Mouse (Mus musculus) monocyte, adult 5-6 weeks (primary cell): ENCODE results near the gene P4htm. TPM values are rescaled to one million over a fixed set of nuclear protein-coding genes. Genes with fewer than 3 reads are reported as not detected.

Experiments used
- ATAC-seq: fragments of 153-309, 156-312 bp; replicated peaks from 2 replicates; pipeline ENCODE4 v1.8.0; 2017; ENCODE audit warnings: mild to moderate bottlenecking; ENCODE audit not compliant: low TSS enrichment, insufficient number of reproducible peaks, severe bottlenecking, poor library complexity, low FRiP score
- total RNA-seq: library from RNA; stranded (forward); fragments of 200-1000, 200-491, 200-594 nt; gene quantifications from 3 replicates; pipeline ENCODE4 v1.2.3, GENCODE M21; 2017

Gene P4htm
- total RNA-seq, 1 experiment from 2014 or later, result 2.6 TPM

DNA sequence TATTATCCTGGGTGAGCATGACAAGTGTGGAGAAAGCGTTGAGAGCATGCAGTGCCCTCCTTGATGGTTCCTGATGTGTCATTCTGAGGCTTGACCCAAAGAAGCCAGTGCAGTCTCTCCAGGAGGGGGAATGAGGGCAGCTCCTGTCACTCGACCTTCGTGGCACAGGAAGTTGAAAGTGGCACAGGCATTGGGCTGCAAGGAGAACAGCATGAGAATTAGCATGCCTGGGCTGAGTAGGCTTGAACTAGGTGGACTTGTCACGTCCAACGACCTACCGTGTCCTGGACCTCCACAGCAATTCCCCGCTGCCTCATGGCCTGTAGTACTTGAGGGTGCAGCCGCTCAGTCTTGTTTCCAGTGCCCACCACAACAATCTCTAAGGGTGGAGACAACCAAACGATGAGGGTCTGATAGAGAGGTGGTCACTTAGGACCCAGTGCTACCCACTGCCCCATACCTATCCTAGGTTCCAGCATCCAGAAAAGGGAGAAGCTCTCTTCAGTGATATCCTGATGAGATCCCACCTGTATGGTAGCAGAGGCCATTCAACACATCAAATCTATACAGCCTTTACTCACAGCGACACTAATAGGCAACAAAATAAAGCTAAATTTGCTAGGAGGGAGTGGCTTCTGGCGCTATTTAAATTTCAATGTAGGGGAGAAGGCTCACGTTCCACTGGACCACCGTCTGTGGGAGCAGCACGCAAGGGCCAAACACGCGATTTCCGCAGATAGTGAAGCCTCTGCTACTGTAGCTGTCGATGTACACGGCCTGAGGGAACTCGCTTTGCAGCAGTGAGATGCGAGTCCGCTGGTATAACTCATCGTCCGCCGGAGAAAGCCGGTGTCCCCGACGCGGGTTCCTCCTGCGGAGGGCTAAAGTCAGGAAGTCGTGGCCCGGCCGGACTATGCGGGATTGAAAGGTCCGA lies 31.3 kb downstream of the P4htm start:
- ATAC-seq, result no peak

DNA sequence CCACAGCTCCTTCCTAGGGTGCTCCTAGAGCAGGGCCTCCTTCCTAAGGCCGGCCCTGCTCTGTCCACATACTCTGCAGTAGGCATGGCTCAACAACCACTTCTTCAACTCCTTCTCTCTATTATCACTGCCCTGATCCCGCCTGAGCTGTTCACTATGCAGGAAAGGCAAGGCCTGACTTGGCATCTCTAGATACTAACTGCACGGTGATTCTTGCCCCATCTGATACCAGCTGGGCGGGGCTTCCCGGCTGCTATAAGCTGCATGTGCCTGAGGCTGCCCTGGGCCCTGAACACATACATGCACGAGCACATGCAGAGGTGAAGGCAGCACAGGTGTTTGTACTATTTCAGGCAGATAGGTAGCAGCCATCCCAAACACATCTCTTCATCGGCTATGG lies 33.3 kb downstream of the P4htm start:
- no peak for ATAC-seq

DNA sequence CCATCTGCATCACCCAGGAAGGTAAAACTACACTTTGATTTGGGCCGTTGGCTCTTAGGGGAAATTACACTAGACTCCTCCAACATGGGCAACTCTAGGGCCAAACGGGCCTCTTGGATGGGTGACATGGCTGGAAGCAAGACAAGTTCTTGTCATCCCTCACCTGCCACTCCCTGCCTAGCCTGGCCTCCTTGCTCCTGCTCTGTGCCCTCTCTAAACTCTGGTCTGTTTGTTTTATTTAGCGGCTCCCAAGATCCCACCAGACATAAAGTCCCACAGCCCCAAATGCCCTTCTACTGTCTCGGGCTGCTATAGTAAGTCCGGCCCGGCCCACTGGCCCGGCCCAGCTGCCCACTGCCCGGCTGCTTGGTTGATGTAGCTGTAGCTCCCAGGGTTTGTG lies 33.8 kb downstream of the P4htm start:
- no peak for ATAC-seq

DNA sequence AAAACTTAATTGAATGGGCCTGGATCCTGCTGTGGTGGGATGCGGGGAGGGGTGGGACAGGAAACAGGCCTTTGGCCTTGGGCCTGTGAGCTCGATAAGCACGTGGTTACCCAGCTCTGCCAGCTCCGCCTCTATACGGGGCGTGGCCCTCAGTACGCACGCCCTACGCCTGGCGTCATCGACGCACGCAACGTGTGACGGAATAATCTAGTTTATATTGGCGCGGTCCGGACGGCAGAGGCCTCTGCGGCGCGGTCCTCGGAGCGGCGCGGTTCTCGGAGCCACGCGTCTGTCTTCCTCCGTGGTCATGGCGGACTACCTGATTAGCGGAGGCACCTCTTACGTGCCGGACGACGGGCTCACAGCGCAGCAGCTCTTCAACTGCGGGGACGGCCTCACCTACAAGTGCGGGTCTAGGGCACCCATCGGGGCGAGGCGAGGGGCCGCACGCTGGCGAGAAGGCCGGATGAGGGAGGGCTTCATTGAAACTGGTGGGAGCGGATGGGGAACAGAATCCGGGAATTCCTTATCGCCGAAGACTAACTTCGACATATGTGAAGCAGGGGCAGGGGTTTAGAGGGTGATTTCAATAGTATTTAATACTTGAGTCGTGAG lies 37.1 kb downstream of the P4htm start, which contains the start of gene Impdh2:
Gene Impdh2 (plus strand): TSS at position 60 of the 615 bp plus-strand sequence.
- peak; percentile 96 for ATAC-seq

DNA sequence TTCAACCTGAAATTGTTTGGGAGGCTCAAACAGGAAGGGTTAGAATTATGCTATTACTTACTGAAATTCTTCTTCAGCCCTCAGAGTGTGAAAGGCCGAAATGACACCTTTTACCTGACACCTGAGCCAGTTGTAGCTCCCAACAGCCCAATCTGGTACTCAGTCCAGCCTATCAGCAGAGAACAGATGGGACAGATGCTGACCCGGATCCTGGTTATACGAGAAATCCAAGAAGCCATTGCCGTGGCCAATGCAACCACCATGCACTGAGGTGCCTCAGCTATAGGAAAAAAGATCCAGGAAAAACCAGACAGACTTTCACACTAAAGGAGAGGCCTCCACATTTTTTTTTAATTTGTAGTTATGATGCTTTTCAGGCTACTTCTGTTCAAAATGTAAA lies 38.3 kb downstream of the P4htm start:
- no peak for ATAC-seq

DNA sequence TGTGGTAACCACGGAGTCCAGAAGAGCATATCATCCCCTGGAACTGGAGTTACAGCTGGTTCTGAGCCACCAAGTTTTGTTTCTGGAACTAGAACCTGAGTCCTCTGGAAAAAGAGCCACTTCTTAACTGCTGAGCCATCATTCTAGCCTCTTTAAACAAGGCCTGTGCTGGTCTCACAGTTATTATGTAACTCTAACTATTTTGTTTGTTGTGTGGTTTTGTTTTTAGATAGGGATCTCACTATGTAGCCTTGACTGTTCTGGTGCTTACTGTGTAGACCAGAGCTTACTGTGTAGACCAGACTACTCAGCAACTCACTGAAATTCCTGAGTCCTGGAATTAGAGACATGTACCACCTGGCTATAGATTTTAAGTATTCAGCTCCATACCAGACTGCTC lies 50.6 kb downstream of the P4htm start:
- no peak for ATAC-seq

DNA sequence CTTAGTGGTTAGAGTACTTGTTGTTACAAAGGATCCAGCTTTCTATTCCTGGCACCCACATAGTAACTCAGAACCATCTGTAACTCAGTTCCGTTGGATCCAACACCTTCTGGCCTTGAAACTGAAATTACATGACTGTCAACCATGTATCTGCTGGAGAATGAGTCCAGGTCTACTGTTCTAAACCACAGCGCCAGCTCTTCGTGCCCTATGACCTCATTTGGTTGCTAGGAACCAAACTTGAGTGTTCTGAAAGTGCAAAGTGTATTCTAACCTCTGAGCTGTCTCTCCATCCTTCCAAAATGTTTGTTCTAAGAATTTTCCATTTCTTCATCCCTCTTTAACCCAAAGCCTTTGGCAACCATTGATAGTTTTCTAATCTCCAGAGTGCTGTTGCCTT lies 51.5 kb downstream of the P4htm start:
- no peak for ATAC-seq

DNA sequence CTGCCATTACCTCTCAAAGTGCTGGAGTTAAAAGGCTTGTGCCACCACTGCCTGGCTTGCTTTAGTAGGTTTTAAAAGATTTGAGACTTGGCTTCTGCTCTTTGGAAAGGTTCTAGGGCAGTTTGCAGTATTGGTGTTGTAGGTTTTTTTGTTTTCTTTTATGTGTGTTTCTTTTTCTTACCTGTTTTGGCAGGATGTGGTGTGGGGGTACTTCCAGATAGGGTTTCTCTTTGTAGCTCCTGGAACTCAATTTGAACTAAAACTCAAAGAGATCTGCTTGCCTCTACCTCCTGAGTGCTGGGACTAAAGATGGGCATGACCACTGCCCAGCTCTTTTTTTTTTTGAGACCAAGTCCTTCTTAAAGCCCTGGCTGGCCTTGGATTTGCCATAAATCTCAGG lies 56.6 kb downstream of the P4htm start:
- no peak for ATAC-seq

DNA sequence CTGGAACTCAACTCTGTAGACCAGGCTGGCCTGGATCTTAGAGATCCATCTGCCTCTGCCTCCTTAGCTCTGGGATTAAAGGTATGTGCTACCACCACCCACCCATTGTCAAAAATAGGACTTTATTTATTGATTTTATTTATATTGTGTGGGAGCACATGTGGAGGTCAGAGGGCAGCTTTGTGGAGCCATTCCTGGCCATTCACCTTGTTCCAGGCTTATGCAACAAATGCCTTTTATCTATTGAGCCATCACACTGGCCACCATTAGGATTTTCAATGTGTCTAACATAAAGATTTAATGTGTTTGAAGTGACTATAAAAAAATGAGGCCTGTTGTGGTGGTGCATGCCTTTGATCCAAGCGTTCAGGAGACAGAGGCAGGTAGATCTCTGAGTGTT lies 66.0 kb downstream of the P4htm start:
- no peak for ATAC-seq

DNA sequence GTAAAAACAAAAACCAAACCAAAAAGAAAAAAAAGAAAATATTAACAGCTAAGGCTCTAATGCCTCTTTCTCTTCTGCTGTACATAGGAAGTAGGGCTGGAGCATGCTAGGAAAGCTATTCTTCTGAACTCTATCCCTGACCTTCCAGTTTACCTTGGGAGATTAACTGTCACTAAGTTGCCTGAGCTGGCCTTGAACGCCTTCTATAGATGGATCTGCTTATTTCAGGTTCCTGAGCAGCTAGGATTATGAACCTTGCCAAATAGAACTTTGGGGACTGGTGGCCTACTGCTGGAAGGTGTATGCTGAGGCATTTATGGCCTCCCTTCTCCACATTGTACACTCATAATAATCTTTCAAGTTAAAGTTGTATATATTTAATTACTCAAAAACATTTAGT lies 66.5 kb downstream of the P4htm start:
- ATAC-seq, result no peak

Other genes starting within 250 kb of the P4htm start
- 106 to 168 TPM (median 114 TPM) in 3 replicates for gene Usp4, start 249.8 kb downstream of the P4htm start, total RNA-seq
- 3.5 to 8.4 TPM (median 4.9 TPM) in 3 replicates for gene 1700102P08Rik, start 204.9 kb downstream of the P4htm start, total RNA-seq
- not detected in 3 replicates for gene Ccdc36, start 169.2 kb downstream of the P4htm start, total RNA-seq
- gene BC048562, start 161.2 kb downstream of the P4htm start, total RNA-seq, result not detected in 3 replicates
- 12.6 to 19.5 TPM (median 14.1 TPM) in 3 replicates for gene Ccdc71, start 137.1 kb downstream of the P4htm start, total RNA-seq
- gene Klhdc8b, start 136.1 kb downstream of the P4htm start, total RNA-seq, result 0.48 to 0.97 TPM in 2 of 3 replicates, not detected in the other
- gene Lamb2, start 117.9 kb downstream of the P4htm start, total RNA-seq, result not detected in 3 replicates
- gene Usp19, start 107.1 kb downstream of the P4htm start, total RNA-seq, result 39.9 to 81.2 TPM (median 50.5 TPM) in 3 replicates
- 129 to 159 TPM (median 133 TPM) in 3 replicates for gene Qars, start 90.0 kb downstream of the P4htm start, total RNA-seq
- 169 to 180 TPM (median 176 TPM) in 3 replicates for gene Qrich1, start 80.9 kb downstream of the P4htm start, total RNA-seq
- 62.6 to 85.5 TPM (median 75.7 TPM) in 3 replicates for gene Impdh2, start 37.4 kb downstream of the P4htm start, total RNA-seq
- 8.3 to 13.4 TPM (median 8.5 TPM) in 3 replicates for gene Ndufaf3, start 30.2 kb downstream of the P4htm start, total RNA-seq
- gene Dalrd3, start 27.8 kb downstream of the P4htm start, total RNA-seq, result 30.3 to 61.1 TPM (median 44.8 TPM) in 3 replicates
- gene Wdr6, start 18.9 kb downstream of the P4htm start, total RNA-seq, result 3.6 to 11.4 TPM (median 5.8 TPM) in 3 replicates
- gene Arih2, start 51.7 kb upstream of the P4htm start, total RNA-seq, result 163 to 214 TPM (median 169 TPM) in 3 replicates
- 41.3 to 54.1 TPM (median 43.3 TPM) in 3 replicates for gene Slc25a20, start 64.4 kb upstream of the P4htm start, total RNA-seq
- 13.1 to 24.5 TPM (median 23.8 TPM) in 3 replicates for gene Prkar2a, start 91.6 kb upstream of the P4htm start, total RNA-seq
- gene Ip6k2, start 186.1 kb upstream of the P4htm start, total RNA-seq, result 34.7 to 78.2 TPM (median 74.6 TPM) in 3 replicates
- 1.8 to 7.4 TPM (median 4.9 TPM) in 3 replicates for gene Nckipsd, start 210.7 kb upstream of the P4htm start, total RNA-seq
- gene Celsr3, start 228.7 kb upstream of the P4htm start, total RNA-seq, result 0.48 to 2.7 TPM (median 0.68 TPM) in 3 replicates